Mouse (Mus musculus): Measurements from ENCODE around the gene Olfr578. TPM values are rescaled to one million over a fixed set of nuclear protein-coding genes. Genes with fewer than 3 reads are reported as not detected.

Olfr578 gene
- not detected for total RNA-seq (2023)

GRCm38 (mm10) chr7:102989224-102989623 lies at the start of gene Olfr578:
Gene Olfr578 (minus strand): TSS chr7:102989324.

GRCm38 (mm10) chr7:103037724-103038123 lies 48.6 kb upstream of the Olfr578 start, which contains the start of gene Olfr582:
Gene Olfr582 (plus strand): TSS chr7:103038024.

DNA sequence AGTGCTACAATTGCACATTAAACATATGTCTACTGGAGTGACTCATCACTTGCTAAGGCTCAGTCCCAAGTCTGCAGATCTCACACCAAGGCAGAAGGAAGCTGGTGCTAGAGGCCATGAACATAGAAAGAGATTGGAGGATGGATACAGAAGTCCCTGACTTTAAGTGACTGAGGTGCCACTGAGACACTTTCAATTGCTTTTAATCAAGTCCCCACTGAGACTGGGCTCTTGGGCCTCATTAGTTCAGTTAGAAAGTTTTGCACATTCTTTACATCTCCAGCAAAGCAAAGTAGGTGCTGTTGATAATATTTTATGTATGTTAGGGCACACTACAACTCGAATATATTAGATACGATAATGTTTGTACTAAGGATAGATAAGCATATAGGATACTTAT lies 13.3 kb downstream of the Olfr578 start, which contains the start of gene Olfr577:
Olfr577 (minus strand) TSS at position 101 of the 400 bp plus-strand sequence.

DNA sequence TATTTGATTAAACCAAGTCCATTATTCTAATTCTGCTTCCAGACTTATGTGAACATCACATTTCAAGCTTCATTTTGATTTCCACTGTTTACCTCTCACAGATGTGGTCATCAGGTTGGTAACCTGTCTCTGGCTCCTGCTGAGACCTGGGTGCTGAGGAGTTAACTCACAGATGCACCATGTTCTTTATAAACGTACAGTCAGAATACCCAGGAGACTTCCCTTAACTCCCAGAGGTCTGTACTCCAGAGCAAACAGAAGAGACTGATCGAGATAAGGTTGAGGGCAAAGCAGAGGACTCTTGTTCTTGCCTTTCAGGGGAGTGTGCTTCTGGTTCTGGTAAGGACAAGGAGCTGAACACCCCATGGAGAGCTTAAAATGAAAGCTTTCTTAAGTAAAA lies 26.8 kb downstream of the Olfr578 start, which contains the start of gene Olfr576:
Olfr576 (plus strand) TSS at position 301 of the 400 bp plus-strand sequence.

DNA sequence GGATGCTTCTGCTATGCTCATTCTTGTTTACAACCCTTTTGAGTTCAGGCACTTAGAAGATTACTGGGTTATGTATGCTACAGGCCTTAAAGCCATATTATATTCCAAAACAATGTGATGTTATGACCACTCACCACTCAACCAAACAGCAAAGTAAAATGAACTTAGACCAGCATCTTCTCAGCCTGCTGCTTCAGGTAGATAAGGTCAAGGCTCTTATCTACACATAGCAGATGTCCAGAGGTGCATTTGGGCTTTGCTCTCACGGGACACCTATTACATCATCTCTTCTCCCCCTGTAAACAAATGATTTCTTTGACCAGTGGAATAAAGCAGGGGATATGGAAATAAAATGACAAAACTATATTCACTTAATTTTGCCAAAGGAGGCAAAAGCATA lies 30.5 kb downstream of the Olfr578 start, which contains the start of gene Olfr575:
Olfr575 (minus strand) TSS at position 183 of the 400 bp plus-strand sequence.

GRCm38 (mm10) chr7:102948167-102948566 lies 41.0 kb downstream of the Olfr578 start, which contains the start of gene Olfr574:
Gene Olfr574 (plus strand): TSS chr7:102948467.

GRCm38 (mm10) chr7:102942475-102942874 lies 46.6 kb downstream of the Olfr578 start, which contains the start of gene Olfr573-ps1:
Gene Olfr573-ps1 (minus strand): TSS chr7:102942575.

Other genes with a start within 250 kb of the Olfr578 start
- not detected for gene Olfr560, start 230.0 kb downstream of the Olfr578 start, total RNA-seq (2023)
- gene Olfr78, start 229.9 kb downstream of the Olfr578 start, total RNA-seq (2023) = not detected
- gene Olfr561, start 218.1 kb downstream of the Olfr578 start, total RNA-seq (2023) = not detected
- gene Olfr564, start 185.8 kb downstream of the Olfr578 start, total RNA-seq (2023) = not detected
- gene Olfr566, start 130.6 kb downstream of the Olfr578 start, total RNA-seq (2023) = not detected
- gene Olfr568, start 112.2 kb downstream of the Olfr578 start, total RNA-seq (2023) = not detected
- not detected for gene Olfr569, start 98.4 kb downstream of the Olfr578 start, total RNA-seq (2023)
- gene Olfr570, start 94.7 kb downstream of the Olfr578 start, total RNA-seq (2023) = not detected
- gene Olfr571, start 71.8 kb downstream of the Olfr578 start, total RNA-seq (2023) = not detected
- gene Olfr572, start 64.9 kb downstream of the Olfr578 start, total RNA-seq (2023) = not detected
- gene Olfr573-ps1, start 46.7 kb downstream of the Olfr578 start, total RNA-seq (2023) = not detected
- gene Olfr574, start 40.9 kb downstream of the Olfr578 start, total RNA-seq (2023) = not detected
- gene Olfr575, start 30.5 kb downstream of the Olfr578 start, total RNA-seq (2023) = not detected
- not detected for gene Olfr576, start 26.7 kb downstream of the Olfr578 start, total RNA-seq (2023)
- gene Olfr577, start 13.4 kb downstream of the Olfr578 start, total RNA-seq (2023) = not detected
- gene Olfr582, start 48.7 kb upstream of the Olfr578 start, total RNA-seq (2023) = not detected
- not detected for gene Olfr583, start 62.0 kb upstream of the Olfr578 start, total RNA-seq (2023)
- not detected for gene Olfr584, start 92.6 kb upstream of the Olfr578 start, total RNA-seq (2023)
- gene Olfr585, start 108.4 kb upstream of the Olfr578 start, total RNA-seq (2023) = not detected
- gene Olfr586, start 136.3 kb upstream of the Olfr578 start, total RNA-seq (2023) = not detected
- gene Olfr588-ps1, start 151.6 kb upstream of the Olfr578 start, total RNA-seq (2023) = not detected
- not detected for gene Olfr589, start 167.0 kb upstream of the Olfr578 start, total RNA-seq (2023)
- gene Olfr591, start 189.0 kb upstream of the Olfr578 start, total RNA-seq (2023) = not detected
- not detected for gene Olfr592, start 195.5 kb upstream of the Olfr578 start, total RNA-seq (2023)
- not detected for gene Olfr593, start 222.5 kb upstream of the Olfr578 start, total RNA-seq (2023)
- gene Olfr594, start 227.7 kb upstream of the Olfr578 start, total RNA-seq (2023) = not detected